Mouse (Mus musculus) layer of hippocampus, postnatal 14 days (tissue): ENCODE results near the gene Gm31371. TPM values are rescaled to one million over a fixed set of nuclear protein-coding genes. Genes with fewer than 3 reads are reported as not detected.
"Not testable (repeated sequence)": the region's sequence is repeated elsewhere in the genome, so short reads cannot be mapped to it uniquely, and the experiment has no call there.

ENCODE experiments used
- DNase-seq, 2 experiments: peaks; one replicate each; pipeline ENCODE4 v3.0.0; 2021 to 2022; ENCODE audit warnings: low spot score in 2 of 2, mixed read lengths in 1 of 2
- long read RNA-seq, 2 experiments: library from polyadenylated mRNA; stranded (forward); transcript quantifications; one replicate each; pipeline ENCODE4 v2.0.0; 2021
- total RNA-seq, 2 experiments: library from RNA; stranded (reverse); gene quantifications; 2 replicates each; pipeline ENCODE4 v1.2.3; 2021

Gm31371 gene
- under 1 TPM in 1 of 2 experiments, not detected in 1; 0.31 TPM for total RNA-seq
- long read RNA-seq, experiment 1 = 0 reads
- long read RNA-seq, experiment 2 = 0 reads

GRCm38 (mm10) chr8:19903092-19903491, at the start of gene Gm31371:
Gene Gm31371 (plus strand): TSS chr8:19903392.
- DNase-seq = not testable (repeated sequence)

DNA sequence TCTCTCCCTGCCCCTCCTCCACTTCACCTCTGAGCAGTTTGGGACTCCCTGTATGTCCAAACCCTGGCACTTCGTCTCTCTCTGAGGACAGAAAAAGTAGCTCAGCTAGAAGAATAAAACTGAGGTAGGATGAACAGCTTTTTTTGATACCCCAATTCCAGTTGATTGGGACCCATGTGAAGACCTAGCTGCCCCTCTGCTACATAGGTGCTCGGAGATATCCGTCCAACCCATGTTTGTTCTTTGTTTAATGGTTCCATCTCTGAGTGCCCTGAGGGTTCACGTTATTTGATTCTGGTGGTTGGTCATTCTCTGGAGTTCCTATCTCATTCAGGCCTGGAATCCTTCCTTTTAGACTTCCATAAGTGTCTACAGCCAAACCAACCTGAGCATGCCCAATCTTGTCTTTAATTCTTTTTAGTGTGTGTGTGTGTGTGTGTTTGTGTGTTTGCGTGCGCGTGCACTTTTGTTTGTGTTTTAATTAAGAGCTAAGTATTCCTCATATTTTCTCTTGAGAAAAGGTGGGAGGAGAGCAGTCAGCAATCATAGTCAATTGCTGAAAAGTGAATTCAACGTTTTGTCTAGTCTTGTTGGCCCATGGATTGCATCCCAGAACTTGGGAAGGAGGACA, 3.3 kb downstream of the Gm31371 start:
- DNase-seq = not testable (repeated sequence)

GRCm38 (mm10) chr8:19908841-19909321, 5.7 kb downstream of the Gm31371 start:
- not testable (repeated sequence) for DNase-seq

DNA sequence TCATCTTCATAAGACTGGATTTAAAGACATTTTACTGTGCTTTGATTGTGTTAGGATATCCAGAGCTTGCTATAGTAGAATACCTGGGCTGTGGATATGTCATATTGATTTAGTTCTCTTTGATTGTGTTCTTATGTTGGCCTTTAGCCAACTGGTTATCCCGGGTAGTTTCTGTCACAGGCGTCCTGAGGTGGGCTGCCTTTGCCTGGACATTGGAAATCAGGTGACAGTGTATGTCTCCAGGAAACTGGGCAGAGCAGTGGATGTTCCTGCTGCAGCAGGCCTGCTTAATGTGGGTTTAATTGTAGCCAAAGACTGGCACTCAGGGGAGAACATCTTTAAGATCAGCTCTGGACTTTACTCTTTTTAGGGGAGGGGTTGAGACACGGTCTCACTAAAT, 15.9 kb downstream of the Gm31371 start:
- DNase-seq = not testable (repeated sequence)

GRCm38 (mm10) chr8:19934274-19934673, 31.1 kb downstream of the Gm31371 start:
- not testable (repeated sequence) for DNase-seq

DNA sequence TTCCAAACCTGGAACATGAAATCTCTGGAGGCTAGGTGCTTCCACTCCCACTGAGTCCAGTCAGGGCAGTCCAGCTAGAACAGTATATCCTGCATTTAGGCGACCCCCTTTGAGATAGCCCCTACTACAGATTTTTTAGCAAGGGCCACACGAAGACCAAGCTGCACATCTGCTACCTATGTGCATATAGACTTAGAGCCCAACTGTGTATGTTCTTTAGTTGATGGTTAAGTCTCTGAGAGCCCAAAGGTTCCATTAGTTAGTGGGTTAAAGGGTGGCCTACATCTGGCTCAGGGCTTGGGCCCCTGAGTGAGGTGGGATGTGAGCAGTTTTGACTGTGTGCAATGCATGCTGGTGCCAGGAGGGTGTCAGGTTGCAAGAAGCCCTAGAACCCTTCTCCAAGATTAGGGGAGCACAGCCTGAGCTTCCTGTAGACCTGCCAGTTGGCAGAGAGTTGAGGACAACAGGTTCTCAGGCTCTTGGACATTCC, 32.4 kb downstream of the Gm31371 start:
- DNase-seq = not testable (repeated sequence)

- no peak for DNase-seq
Observed at GRCm38 (mm10) chr8:19960935-19961334, 57.7 kb downstream of the Gm31371 start.

- DNase-seq = not testable (repeated sequence)
Observed at GRCm38 (mm10) chr8:19963766-19964165, 60.6 kb downstream of the Gm31371 start.

- peak in 1 of 2 experiments; percentile 9 for DNase-seq
Observed at GRCm38 (mm10) chr8:19968151-19968550, 65.0 kb downstream of the Gm31371 start.

DNA sequence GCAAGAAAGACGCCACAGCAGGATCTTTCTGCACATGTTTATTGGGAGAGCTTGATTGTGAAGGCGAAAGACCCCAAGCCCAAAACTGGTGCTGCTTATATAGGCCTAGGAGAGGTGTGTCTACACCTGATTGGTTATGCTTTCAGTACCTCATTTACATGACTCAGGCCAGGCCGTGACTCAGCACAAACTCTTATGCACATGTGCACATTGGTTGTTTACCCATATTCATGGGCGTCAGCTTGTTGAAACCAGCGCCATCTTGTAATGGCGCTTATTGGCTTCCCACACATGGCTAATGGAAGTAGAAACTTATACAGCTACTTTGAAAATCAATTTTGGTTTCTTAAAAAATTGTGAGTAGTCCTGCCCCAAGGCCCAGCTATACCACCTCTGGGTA, 72.0 kb downstream of the Gm31371 start:
- not testable (repeated sequence) for DNase-seq

Other genes starting within 250 kb of the Gm31371 start
- gene 4930467E23Rik, start 173.8 kb upstream of the Gm31371 start, total RNA-seq = under 1 TPM; 0.67 to 0.91 TPM